Mouse (Mus musculus) liver, adult 2 months (tissue): ENCODE results near the gene Add3. TPM values are rescaled to one million over a fixed set of nuclear protein-coding genes. Genes with fewer than 3 reads are reported as not detected.

ENCODE experiments used
- DNase-seq: peaks from one replicate; pipeline ENCODE4 v3.0.0-alpha.2; 2011; ENCODE audit warnings: low read depth, low spot score; ENCODE audit errors: extremely low read depth
- H3K27ac ChIP-seq: fragments of 200-500 bp; replicated peaks from 2 replicates; pipeline ENCODE4 v1.5.1; 2012; ENCODE audit warnings: low read depth, mild to moderate bottlenecking, control low read depth, inconsistent platforms, low read length; ENCODE audit not compliant: insufficient read depth
- H3K27me3 ChIP-seq: fragments of 200-500 bp; 2 replicates; pipeline ENCODE4 v1.6.1; 2012; ENCODE audit warnings: mild to moderate bottlenecking, moderate library complexity, low read length, inconsistent platforms; ENCODE audit not compliant: control insufficient read depth, insufficient read depth
- H3K36me3 ChIP-seq: fragments of 200-500 bp; 2 replicates; pipeline ENCODE4 v1.6.1; 2012; ENCODE audit warnings: low read length, inconsistent platforms; ENCODE audit not compliant: control insufficient read depth, insufficient read depth
- H3K4me1 ChIP-seq: fragments of 200-500 bp; 2 replicates; pipeline ENCODE4 v1.6.1; 2011; ENCODE audit warnings: low read length; ENCODE audit not compliant: control insufficient read depth, insufficient read depth
- H3K4me3 ChIP-seq: fragments of 200-500 bp; 2 replicates; pipeline ENCODE4 v1.5.1; 2011; ENCODE audit warnings: low read depth, mild to moderate bottlenecking, control low read depth, low read length, moderate library complexity; ENCODE audit not compliant: insufficient read depth
- H3K79me2 ChIP-seq: fragments of 200-500 bp; 2 replicates; pipeline ENCODE4 v1.6.1; 2012; ENCODE audit warnings: inconsistent platforms, mild to moderate bottlenecking, low read length, moderate library complexity; ENCODE audit not compliant: control insufficient read depth, insufficient read depth
- H3K9ac ChIP-seq: fragments of 200-500 bp; 2 replicates; pipeline ENCODE4 v1.6.1; 2012; ENCODE audit warnings: low read depth, mild to moderate bottlenecking, control low read depth, inconsistent platforms, low read length
- CTCF ChIP-seq: fragments of 200-500 bp; IDR thresholded peaks from 2 replicates; pipeline ENCODE4 v1.5.1; 2011; ENCODE audit warnings: low read depth, low read length, control low read depth
- POLR2A ChIP-seq: fragments of 200-500 bp; IDR thresholded peaks from 2 replicates; pipeline ENCODE4 v1.6.1; 2011; ENCODE audit warnings: low read length, control low read depth; ENCODE audit not compliant: insufficient read depth; ENCODE audit errors: extremely low read depth
- WGBS: fragments of 180-500 bp; shearing (Covaris S2); methylation state at CpG from one replicate; pipeline ENCODE4 v1.1.7; 2018; 5-methylcytosine and 5-hydroxymethylcytosine counted together
- polyA plus RNA-seq: library from polyadenylated mRNA; depleted of rRNA; stranded (reverse); fragments of >200 nt; gene quantifications from 2 replicates; pipeline ENCODE4 v1.2.3, GENCODE M21; 2012
- total RNA-seq: library from RNA; depleted of rRNA; stranded (reverse); fragments of >200 nt; gene quantifications from 2 replicates; pipeline ENCODE4 v1.2.3, GENCODE M21; 2014

Add3 gene
- total and polyA plus RNA-seq, 2 experiments = 4.3 to 12.1 TPM

GRCm38 (mm10) chr19:53194751-53195520, 54.7 kb downstream of the Add3 start:
- H3K27me3 ChIP-seq = no peaks in the 10 kb centered on the region
- no peaks in the 10 kb centered on the region for H3K36me3 ChIP-seq
- H3K4me1 ChIP-seq = peaks cover 4% of the 10 kb centered on the region; the same call in 1 of the 2 replicates
- TF ChIP-seq CTCF (no peak), POLR2A (no peak)
- 81% methylated on average over 9 of the region's 9 CpGs for WGBS
- DNase-seq = no peak
- H3K27ac ChIP-seq = 0 out of 2 replicates have a peak overlapping the region, but pooled peaks have one; percentile 1
- peaks cover 2% of the 10 kb centered on the region; the same call in 1 of the 2 replicates for H3K79me2 ChIP-seq
- H3K4me3 ChIP-seq = peak overlapping the region; percentile 26; the same call in 1 of the 2 replicates
- no peak overlapping the region for H3K9ac ChIP-seq

GRCm38 (mm10) chr19:53196961-53197360, 56.7 kb downstream of the Add3 start:
- H3K9ac ChIP-seq = no peak overlapping the region
- DNase-seq = no peak
- H3K79me2 ChIP-seq = peaks cover 2% of the 10 kb centered on the region; the same call in 1 of the 2 replicates
- no peak for TF ChIP-seq POLR2A
- no peak for TF ChIP-seq CTCF
- no peaks in the 10 kb centered on the region for H3K36me3 ChIP-seq
- no peak overlapping the region for H3K27ac ChIP-seq
- no peak overlapping the region for H3K4me3 ChIP-seq
- H3K27me3 ChIP-seq = no peaks in the 10 kb centered on the region
- H3K4me1 ChIP-seq = peaks cover 4% of the 10 kb centered on the region; the same call in 1 of the 2 replicates
- WGBS = 92% methylated on average over 10 of the region's 10 CpGs

GRCm38 (mm10) chr19:53197766-53198165, 57.5 kb downstream of the Add3 start:
- peaks cover 4% of the 10 kb centered on the region; the same call in 1 of the 2 replicates for H3K4me1 ChIP-seq
- peak overlapping the region; percentile 72 for H3K27ac ChIP-seq
- TF ChIP-seq POLR2A = no peak
- TF ChIP-seq CTCF = no peak
- H3K4me3 ChIP-seq = no peak overlapping the region
- H3K36me3 ChIP-seq = no peaks in the 10 kb centered on the region
- H3K9ac ChIP-seq = no peak overlapping the region
- H3K79me2 ChIP-seq = peaks cover 2% of the 10 kb centered on the region; the same call in 1 of the 2 replicates
- H3K27me3 ChIP-seq = no peaks in the 10 kb centered on the region
- 70% methylated on average over 7 of the region's 7 CpGs for WGBS
- no peak for DNase-seq

GRCm38 (mm10) chr19:53198706-53199572, 58.7 kb downstream of the Add3 start:
- H3K4me1 ChIP-seq = peaks cover 4% of the 10 kb centered on the region; the same call in 1 of the 2 replicates
- no peak overlapping the region for H3K4me3 ChIP-seq
- TF ChIP-seq CTCF = no peak
- TF ChIP-seq POLR2A = no peak
- 72% methylated on average over 17 of the region's 17 CpGs for WGBS
- no peaks in the 10 kb centered on the region for H3K36me3 ChIP-seq
- no peak overlapping the region for H3K9ac ChIP-seq
- peak overlapping the region; percentile 61 for H3K27ac ChIP-seq
- peak; percentile 26 for DNase-seq
- H3K27me3 ChIP-seq = no peaks in the 10 kb centered on the region
- H3K79me2 ChIP-seq = peaks cover 2% of the 10 kb centered on the region; the same call in 1 of the 2 replicates

- no peak for DNase-seq
- Histone ChIP-seq H3K79me2 (peaks cover 2% of the 10 kb centered on the region; the same call in 1 of the 2 replicates), H3K36me3 (no peaks in the 10 kb centered on the region), H3K4me3 (no peak overlapping the region), H3K27ac (peak overlapping the region; percentile 61), H3K27me3 (no peaks in the 10 kb centered on the region), H3K4me1 (peaks cover 4% of the 10 kb centered on the region; the same call in 1 of the 2 replicates), H3K9ac (no peak overlapping the region; the same call in 1 of the 2 replicates)
- TF ChIP-seq CTCF (no peak), POLR2A (no peak)
- WGBS = 90% methylated on average over 9 of the region's 9 CpGs
These were observed 59.5 kb downstream of the Add3 start for GRCm38 (mm10) chr19:53199711-53200110.
